Mouse (Mus musculus): ENCODE measurements around the gene Chga. TPM values are rescaled to one million over a fixed set of nuclear protein-coding genes. Genes with fewer than 3 reads are reported as not detected.

The Chga gene
- polyA plus RNA-seq, 1 experiment, result 12.4 TPM

- Histone ChIP-seq H3K27me3 (ENCODE audit: control insufficient read depth, insufficient read depth, low read length) (no peaks in the 10 kb centered on the region), H3K36me3 (ENCODE audit: control insufficient read depth, insufficient read depth, low read length) (no peaks in the 10 kb centered on the region), H3K4me1 (replicated peaks; ENCODE audit: control insufficient read depth, insufficient read depth, low read length) (no peaks in the 10 kb centered on the region), H3K4me3 (ENCODE audit: control insufficient read depth, insufficient read depth, low read length) (no peak overlapping the region), H3K27ac (ENCODE audit: control insufficient read depth, insufficient read depth, low read length) (no peak overlapping the region)
- TF ChIP-seq POLR2A (IDR thresholded peaks at IDR 0.05; ENCODE audit: control insufficient read depth, extremely low read depth, insufficient read depth, low read length, poor library complexity) (no peak), CTCF (IDR thresholded peaks at IDR 0.05; ENCODE audit: borderline replicate concordance, control insufficient read depth, extremely low read depth, insufficient read depth, low read length, poor library complexity) (no peak)
- WGBS, result 95% methylated on average over 6 of the region's 6 CpGs
- DNase-seq, result no peak
These were observed 45.6 kb downstream of the Chga start for GRCm38 (mm10) chr12:102600345-102600744.

GRCm38 (mm10) chr12:102601847-102602246 is 47.1 kb downstream of the Chga start:
- no peak for DNase-seq
- 91% methylated on average over 8 of the region's 8 CpGs for WGBS
- TF ChIP-seq CTCF (IDR thresholded peaks at IDR 0.05; ENCODE audit: borderline replicate concordance, control insufficient read depth, extremely low read depth, insufficient read depth, low read length, poor library complexity) (no peak), POLR2A (IDR thresholded peaks at IDR 0.05; ENCODE audit: control insufficient read depth, extremely low read depth, insufficient read depth, low read length, poor library complexity) (no peak)
- no peaks in the 10 kb centered on the region for H3K27me3 ChIP-seq (ENCODE audit: control insufficient read depth, insufficient read depth, low read length)
- H3K4me1 ChIP-seq (replicated peaks; ENCODE audit: control insufficient read depth, insufficient read depth, low read length), result peaks cover 10% of the 10 kb centered on the region
- H3K27ac ChIP-seq (ENCODE audit: control insufficient read depth, insufficient read depth, low read length), result no peak overlapping the region
- no peaks in the 10 kb centered on the region for H3K36me3 ChIP-seq (ENCODE audit: control insufficient read depth, insufficient read depth, low read length)
- no peak overlapping the region for H3K4me3 ChIP-seq (ENCODE audit: control insufficient read depth, insufficient read depth, low read length)

GRCm38 (mm10) chr12:102602255-102603041 is 47.7 kb downstream of the Chga start:
- H3K4me1 ChIP-seq (replicated peaks; ENCODE audit: control insufficient read depth, insufficient read depth, low read length), result peaks cover 10% of the 10 kb centered on the region
- DNase-seq, result no peak
- no peak overlapping the region for H3K27ac ChIP-seq (ENCODE audit: control insufficient read depth, insufficient read depth, low read length)
- no peak for TF ChIP-seq CTCF (IDR thresholded peaks at IDR 0.05; ENCODE audit: borderline replicate concordance, control insufficient read depth, extremely low read depth, insufficient read depth, low read length, poor library complexity)
- no peak for TF ChIP-seq POLR2A (IDR thresholded peaks at IDR 0.05; ENCODE audit: control insufficient read depth, extremely low read depth, insufficient read depth, low read length, poor library complexity)
- 98% methylated on average over 9 of the region's 9 CpGs for WGBS
- H3K27me3 ChIP-seq (ENCODE audit: control insufficient read depth, insufficient read depth, low read length), result no peaks in the 10 kb centered on the region
- H3K36me3 ChIP-seq (ENCODE audit: control insufficient read depth, insufficient read depth, low read length), result no peaks in the 10 kb centered on the region
- H3K4me3 ChIP-seq (ENCODE audit: control insufficient read depth, insufficient read depth, low read length), result no peak overlapping the region

- Histone ChIP-seq H3K4me1 (replicated peaks; ENCODE audit: control insufficient read depth, insufficient read depth, low read length) (peaks cover 10% of the 10 kb centered on the region), H3K4me3 (ENCODE audit: control insufficient read depth, insufficient read depth, low read length) (no peak overlapping the region), H3K27me3 (ENCODE audit: control insufficient read depth, insufficient read depth, low read length) (no peaks in the 10 kb centered on the region), H3K27ac (ENCODE audit: control insufficient read depth, insufficient read depth, low read length) (no peak overlapping the region), H3K36me3 (ENCODE audit: control insufficient read depth, insufficient read depth, low read length) (no peaks in the 10 kb centered on the region)
- WGBS, result 11% methylated on average over 6 of the region's 6 CpGs
- DNase-seq, result peak; percentile 37
- no peak for TF ChIP-seq CTCF (IDR thresholded peaks at IDR 0.05; ENCODE audit: borderline replicate concordance, control insufficient read depth, extremely low read depth, insufficient read depth, low read length, poor library complexity)
- no peak for TF ChIP-seq POLR2A (IDR thresholded peaks at IDR 0.05; ENCODE audit: control insufficient read depth, extremely low read depth, insufficient read depth, low read length, poor library complexity)
These were observed 50.8 kb downstream of the Chga start for GRCm38 (mm10) chr12:102605607-102606006.

- Histone ChIP-seq H3K4me1 (replicated peaks; ENCODE audit: control insufficient read depth, insufficient read depth, low read length) (peaks cover 20% of the 10 kb centered on the region), H3K27me3 (ENCODE audit: control insufficient read depth, insufficient read depth, low read length) (no peaks in the 10 kb centered on the region), H3K36me3 (ENCODE audit: control insufficient read depth, insufficient read depth, low read length) (no peaks in the 10 kb centered on the region), H3K27ac (ENCODE audit: control insufficient read depth, insufficient read depth, low read length) (no peak overlapping the region), H3K4me3 (ENCODE audit: control insufficient read depth, insufficient read depth, low read length) (no peak overlapping the region)
- no peak for DNase-seq
- WGBS, result 96% methylated on average over 8 of the region's 8 CpGs
- TF ChIP-seq CTCF (IDR thresholded peaks at IDR 0.05; ENCODE audit: borderline replicate concordance, control insufficient read depth, extremely low read depth, insufficient read depth, low read length, poor library complexity), result no peak
- TF ChIP-seq POLR2A (IDR thresholded peaks at IDR 0.05; ENCODE audit: control insufficient read depth, extremely low read depth, insufficient read depth, low read length, poor library complexity), result no peak
These were observed 52.3 kb downstream of the Chga start for GRCm38 (mm10) chr12:102607066-102607465.

GRCm38 (mm10) chr12:102607808-102608517 is 53.2 kb downstream of the Chga start:
- WGBS, result 96% methylated on average over 11 of the region's 11 CpGs
- H3K36me3 ChIP-seq (ENCODE audit: control insufficient read depth, insufficient read depth, low read length), result no peaks in the 10 kb centered on the region
- H3K27ac ChIP-seq (ENCODE audit: control insufficient read depth, insufficient read depth, low read length), result no peak overlapping the region

More at GRCm38 (mm10) chr12:102607808-102608517, 53.2 kb downstream of the Chga start:
- Histone ChIP-seq H3K27me3 (ENCODE audit: control insufficient read depth, insufficient read depth, low read length) (no peaks in the 10 kb centered on the region), H3K4me3 (ENCODE audit: control insufficient read depth, insufficient read depth, low read length) (no peak overlapping the region), H3K4me1 (replicated peaks; ENCODE audit: control insufficient read depth, insufficient read depth, low read length) (peaks cover 27% of the 10 kb centered on the region)
- TF ChIP-seq CTCF (IDR thresholded peaks at IDR 0.05; ENCODE audit: borderline replicate concordance, control insufficient read depth, extremely low read depth, insufficient read depth, low read length, poor library complexity) (no peak), POLR2A (IDR thresholded peaks at IDR 0.05; ENCODE audit: control insufficient read depth, extremely low read depth, insufficient read depth, low read length, poor library complexity) (no peak)
- DNase-seq, result no peak
